Mouse (Mus musculus) frontal cortex, adult (tissue): ENCODE data around the gene Gm9970.
"Not testable (repeated sequence)": the region's sequence is repeated elsewhere in the genome, so short reads cannot be mapped to it uniquely, and the experiment has no call there.

ENCODE experiments used
- ATAC-seq: cut with Nextera tagmentation; 2 replicates; pipeline ENCODE4 v1.9.2; 2017; ENCODE audit warnings: mild to moderate bottlenecking, moderate library complexity, mixed read lengths; ENCODE audit not compliant: low TSS enrichment

Gene Gm9970

DNA sequence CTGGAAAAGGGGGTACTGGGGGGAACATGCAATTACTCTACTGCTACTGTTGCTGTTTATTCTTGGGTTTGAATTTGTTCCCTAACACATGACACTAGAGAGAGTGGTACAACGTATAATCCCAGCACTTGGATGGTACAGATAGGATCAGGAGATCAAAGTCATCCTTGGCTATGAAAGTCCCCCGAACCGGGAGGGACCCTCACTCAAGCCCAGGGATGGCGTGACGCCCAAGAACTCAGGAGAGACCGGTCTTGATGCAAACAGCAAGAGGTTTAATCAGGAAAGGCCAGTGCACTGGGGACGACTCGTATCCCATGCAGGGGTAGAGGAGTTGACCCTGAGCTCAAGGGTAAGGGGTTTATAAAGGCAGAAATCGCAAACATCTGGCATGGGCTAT lies 18.3 kb downstream of the Gm9970 start:
- no peak for ATAC-seq

DNA sequence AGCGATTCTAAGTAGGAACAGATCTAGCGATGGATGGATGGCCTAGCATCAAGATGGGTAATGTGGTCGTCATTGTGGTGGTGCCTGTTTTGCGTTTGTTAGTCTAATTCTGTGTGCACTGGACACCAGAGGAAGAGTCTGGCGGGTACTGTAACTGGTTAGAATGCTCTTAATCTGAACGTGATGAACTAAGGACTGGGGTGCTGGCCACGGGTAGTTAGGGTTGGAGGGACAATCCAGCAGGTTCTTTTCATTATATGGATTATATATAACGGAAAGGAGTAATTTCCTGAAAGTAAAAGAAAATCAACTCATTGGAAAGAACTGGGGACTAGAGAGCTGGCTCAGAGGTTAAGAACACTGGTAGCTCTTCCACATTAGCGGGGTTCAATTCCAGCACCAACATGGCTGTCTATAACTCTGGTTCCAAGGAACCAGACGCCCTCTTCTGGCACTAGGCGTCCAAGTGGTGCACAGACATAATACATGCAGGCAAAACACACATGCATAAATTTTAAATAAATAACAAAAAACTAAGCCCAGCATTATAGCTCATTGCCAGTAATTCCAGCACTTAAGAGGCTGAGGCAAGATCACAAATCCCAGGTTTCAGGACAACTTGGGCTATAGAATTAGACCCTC lies 19.6 kb downstream of the Gm9970 start:
- peak; percentile 6; the same call in 1 of the 2 replicates for ATAC-seq

DNA sequence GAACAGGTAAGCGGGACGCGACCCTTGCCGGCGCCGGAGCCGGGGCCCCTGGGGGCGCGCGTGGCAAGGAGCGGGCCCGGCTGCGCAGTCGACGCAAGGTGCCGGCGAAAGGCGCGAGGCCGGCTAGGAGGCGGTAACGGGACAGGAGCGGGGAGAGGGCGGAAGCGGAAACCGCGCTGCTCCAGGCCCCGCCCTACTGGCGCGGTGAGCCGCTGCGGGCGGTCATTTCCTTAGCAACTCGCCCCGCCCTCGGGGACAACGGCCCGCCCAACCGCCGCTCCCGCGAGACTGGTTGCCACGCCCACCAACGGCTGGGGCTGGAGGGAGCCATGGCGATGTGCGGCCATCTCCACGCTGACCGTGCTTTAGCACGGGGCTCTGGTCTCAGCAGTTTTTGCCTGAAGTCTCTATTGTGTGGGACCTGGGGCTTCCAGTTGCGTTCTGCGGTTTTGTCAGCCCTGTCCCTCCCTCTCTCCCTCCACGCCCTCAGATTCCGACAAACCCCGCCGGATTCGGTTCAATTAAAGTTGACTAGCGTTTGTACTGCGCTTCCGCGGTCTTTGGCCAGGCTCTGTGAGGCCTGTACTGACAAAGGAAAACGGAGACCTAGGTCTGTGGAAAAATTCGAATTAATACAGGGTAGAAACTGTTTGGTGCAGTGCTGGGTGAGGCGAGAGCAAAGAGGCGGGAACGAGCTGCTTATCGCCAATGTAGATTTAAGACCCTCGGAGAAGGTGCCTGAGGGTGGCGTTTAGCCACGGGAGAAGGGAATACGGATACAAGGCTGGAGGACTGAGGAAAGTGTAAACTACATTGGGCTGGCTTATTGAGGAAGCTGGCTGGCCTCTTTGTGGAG lies 20.4 kb downstream of the Gm9970 start, which contains the start of gene Ppm1g:
Gene Ppm1g (minus strand): TSS at position 240 of the 856 bp plus-strand sequence.
- ATAC-seq, result peak; percentile 90

DNA sequence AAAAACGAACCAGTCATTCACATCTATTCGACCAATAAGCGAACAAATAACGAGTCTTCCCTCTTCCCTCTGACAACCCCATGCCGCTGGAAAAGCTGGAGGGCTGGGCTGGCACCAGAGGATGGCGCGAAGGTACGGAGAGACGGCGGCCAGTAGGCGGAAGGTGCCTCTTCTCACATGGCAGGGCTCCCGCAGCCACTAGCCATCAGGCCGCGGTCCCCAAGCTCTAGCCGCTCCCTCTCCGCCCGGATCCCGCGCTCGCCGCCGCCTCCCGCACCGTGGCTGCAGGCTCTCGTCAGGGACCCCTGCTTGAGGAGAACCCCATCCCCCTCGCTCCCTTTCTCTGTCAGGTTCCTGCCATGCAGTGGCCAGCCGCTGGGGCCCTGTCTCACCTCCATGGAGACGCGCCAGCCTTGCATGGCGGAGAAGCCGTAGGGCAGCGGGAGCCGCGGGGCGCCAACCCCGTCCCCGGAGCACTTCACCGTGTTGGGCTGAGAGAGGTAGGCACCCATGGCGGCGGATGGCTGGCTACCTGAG lies 21.1 kb downstream of the Gm9970 start:
- ATAC-seq, result peak; percentile 53

DNA sequence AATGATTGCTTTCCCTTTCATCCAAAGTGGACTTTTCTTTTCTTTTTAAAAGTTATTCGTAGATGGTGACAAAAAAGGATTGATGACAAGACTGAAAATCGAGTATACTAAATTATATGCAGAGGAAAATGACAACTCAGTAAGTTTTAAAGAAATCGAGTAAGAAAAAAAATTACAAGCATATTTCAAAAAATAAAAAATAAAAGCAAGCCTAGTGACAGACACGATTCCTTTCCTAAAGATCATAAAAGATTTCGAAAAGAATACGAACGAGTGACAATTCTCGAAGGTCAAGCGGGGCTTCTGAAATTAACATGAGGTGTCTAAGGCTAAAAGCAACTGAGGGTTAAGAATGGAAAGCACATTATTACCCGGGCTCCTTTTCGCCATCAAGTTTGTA lies 21.6 kb downstream of the Gm9970 start:
- no peak for ATAC-seq

DNA sequence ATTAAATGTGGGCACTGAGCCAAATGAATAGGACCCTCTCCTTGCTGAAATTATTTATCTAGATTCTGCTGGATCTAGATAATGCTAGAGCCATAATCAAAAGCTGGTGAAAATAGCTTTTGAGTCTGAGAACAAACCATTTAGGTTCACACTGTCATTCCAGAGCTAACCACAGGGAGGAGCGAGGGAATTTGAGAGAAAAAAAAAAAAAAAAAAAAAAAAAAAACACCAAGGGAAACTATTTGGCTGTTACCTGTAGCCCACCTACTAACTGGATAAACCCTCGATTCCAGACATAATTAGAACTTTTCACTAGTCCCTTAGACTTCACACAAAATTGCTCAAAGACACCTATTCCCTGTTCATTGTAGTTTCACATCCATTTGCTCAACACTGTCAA lies 22.0 kb downstream of the Gm9970 start:
- ATAC-seq, result no peak

DNA sequence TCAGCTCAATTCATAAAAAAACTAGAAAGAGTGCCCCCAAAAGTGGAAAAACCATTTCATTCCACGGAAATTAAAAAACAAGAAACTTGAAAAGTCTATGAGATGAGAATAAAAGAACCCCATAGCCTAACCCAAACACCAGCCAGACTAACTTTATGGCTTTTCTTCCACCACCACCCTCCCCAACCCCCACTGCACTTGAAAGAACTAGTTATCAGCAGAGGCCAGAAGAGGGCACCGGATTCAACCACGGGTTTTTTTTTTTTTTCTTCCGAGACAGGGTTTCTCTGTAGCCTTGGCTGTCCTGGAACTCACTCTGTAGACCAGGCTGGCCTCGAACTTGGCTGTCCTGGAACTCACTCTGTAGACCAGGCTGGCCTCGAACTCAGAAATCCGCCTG lies 22.7 kb downstream of the Gm9970 start:
- no peak for ATAC-seq

DNA sequence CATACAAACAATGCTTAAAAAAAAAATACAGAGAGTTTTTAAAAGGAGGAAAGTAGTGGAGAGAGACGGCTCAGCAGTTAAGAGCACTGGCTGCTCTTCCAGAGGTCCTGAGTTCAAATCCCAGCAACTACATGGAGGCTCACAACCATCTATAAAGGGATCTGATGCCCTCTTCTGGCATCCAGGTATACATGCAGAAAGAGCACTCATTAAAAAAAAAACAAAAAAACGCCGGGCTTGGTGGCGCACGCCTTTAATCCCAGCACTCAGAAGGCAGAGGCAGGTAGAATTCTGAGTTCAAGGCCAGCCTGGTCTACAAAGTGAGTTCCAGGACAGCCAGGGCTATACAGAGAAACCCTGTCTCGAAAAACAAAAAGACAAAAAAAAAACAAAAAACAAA lies 24.5 kb downstream of the Gm9970 start:
- not testable (repeated sequence) for ATAC-seq

DNA sequence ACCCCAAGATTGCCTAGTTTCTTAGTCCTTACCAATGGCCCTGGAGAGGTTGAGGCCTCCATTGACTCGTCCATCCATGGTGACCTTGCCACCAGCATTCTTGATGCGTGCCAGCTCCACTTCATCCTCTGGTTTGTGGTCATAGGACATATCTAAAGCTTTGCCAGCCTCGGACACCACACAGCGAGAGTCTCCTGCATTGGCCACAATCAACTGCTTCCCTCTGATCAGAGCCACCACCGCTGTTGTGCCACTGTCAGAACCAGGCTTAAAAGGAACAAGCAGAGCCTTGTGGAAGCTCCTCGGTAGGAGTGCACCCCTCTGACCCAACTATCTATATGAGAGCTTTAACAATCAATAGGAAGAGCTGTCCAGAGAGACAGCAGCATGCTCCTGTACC lies 36.6 kb downstream of the Gm9970 start:
- ATAC-seq, result no peak

DNA sequence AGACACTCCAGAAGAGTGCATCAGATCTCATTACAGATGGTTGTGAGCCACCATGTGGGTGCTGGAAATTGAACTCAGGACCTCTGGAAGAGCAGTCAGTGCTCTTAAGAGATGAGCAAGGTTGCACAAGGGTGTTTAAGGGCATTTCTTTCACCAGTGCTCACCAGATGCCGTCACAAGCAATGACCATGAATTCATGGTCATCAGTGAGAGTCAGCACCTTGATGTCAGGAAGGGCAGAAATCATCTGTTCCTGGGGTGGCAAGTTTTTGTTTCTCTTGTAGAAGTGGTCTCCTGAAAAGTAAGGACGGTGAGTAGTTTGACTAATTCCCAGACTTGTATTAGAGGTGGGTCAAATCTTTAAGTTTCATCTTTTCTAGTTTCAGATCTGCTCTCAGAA lies 37.2 kb downstream of the Gm9970 start:
- no peak for ATAC-seq

DNA sequence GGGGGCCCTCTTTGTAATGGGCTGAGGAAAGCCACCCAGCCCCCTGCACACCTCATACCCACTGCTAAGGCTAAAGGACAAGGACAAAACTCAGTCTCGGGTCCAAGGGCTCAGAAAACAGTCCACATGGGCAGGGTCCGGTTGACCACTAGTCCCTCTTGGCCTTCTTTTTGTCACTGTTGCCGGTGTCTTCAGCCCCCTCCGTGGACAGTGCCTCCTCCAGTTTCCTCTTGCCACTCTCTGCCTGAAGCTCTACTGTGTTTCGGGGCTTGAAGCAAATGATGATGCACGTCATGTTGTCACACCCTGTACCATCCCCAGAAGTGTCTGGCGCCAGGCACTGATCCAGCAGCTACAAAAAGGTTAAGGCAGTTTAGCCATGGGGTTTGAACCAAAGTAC lies 38.1 kb downstream of the Gm9970 start:
- no peak for ATAC-seq

DNA sequence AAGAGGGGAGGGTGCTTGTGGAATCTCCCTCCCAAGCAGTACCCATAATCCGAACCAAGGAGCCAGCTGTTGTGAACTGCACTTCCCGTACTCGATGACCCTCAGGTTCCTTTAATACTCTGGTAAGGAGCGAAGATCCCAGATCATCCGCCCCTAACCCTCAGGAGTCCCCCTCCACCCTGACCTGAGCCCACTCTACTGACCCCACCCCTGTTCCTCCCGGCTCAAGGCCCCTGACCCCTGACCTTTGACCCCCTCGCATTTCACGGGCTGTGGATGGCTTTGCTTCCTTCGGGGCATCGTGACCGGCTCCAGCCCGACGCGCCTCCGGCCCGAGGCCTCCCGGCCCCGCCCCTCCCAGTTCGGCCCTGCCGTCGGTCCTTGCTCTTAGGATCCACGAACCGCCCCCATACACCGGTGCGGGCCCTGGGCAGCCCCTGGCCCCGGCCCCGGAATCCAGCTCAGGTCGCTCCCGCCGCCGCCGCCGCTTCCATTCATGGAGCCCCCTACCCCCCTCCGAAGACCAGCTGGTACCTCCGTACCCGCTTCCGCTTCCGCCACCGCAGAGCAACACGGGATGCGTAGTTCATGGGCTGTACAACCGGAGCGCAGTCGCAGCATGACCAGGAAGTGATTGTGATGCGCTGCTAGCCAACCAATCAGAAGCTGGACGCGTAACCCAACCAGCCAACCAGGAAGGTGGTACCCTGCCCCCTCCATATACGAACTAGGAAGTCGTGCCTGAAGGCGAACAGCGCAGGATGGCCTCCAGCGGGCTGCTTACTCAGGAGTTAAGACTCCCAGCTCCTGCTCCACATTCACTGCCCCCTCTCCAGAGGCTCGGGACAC lies 39.1 kb downstream of the Gm9970 start, which contains the start of gene Zfp513:
Gene Zfp513 (minus strand): TSS at position 562 of the 849 bp plus-strand sequence.
- peak; percentile 95 for ATAC-seq

DNA sequence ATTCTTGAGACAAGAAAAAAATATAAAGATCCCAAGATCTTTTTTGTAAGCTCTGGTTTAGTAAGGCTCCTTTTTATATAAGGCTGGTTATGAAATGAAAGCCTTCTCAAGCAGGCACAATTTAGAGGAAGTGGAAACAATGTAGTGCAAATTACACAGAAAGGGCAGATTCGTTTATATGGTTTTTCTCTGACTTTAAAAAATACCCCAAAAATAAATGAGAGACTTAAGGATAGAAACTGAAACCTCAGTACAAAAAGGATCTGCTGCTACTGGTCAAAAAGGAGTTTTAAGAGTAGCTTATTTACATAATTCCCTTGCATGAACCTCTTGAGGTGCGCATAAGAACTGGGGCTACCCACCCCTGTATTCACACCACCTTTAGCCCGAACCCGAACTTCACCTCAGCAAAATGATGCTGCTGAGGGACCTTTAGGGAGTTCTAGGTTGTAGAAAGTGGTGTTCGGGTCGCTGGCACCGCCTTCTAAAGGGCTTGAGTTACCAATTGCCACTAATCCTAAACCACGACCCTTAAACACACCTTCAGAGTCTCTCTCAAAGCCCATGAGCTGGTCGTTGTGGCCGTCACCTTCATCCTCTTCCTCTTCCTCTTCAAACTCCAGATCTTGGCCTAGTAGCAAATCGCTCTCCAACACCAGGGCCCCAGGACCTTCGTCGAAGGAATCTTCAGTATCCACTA lies 39.8 kb downstream of the Gm9970 start:
- ATAC-seq, result no peak

DNA sequence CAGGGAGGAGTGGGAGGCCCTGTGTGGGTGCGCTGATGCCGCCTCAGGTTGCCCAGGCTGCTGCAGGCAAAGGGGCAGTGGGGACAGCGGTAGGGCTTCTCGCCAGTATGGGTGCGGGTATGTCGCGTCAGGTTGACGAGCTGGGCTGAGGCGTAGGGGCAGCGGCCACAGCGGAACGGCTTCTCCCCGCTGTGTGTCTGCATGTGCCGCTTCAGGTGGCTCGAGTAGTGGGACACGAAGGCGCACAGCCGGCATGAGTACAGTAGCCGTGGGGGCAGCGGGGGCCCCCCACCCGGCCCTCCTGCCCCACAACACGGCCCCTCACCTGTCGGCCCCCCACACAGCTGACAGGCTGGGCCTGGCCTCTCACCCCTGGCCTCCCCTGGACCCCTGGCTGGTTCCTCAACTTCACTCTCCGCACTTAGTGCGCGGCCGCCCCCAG lies 40.7 kb downstream of the Gm9970 start:
- ATAC-seq, result no peak

DNA sequence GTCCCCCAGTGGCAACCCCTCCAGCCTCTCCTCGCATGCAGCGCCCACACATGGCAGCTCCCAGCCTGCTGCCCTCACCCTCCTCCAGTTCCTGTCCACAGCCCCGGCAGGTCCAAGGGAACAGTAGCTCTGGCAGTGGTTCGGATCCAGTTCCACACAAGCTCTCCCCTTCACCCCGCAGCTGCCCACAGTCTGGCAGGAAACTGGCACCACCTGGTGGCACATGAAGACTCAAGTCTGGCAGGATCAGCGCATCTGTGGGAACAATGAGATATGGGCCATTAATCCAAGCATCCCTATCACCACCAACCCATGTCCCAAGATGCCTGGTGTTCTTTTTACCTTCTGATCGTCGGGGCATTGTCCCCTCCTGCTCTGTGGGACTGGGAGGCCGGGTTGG lies 41.1 kb downstream of the Gm9970 start:
- no peak for ATAC-seq

DNA sequence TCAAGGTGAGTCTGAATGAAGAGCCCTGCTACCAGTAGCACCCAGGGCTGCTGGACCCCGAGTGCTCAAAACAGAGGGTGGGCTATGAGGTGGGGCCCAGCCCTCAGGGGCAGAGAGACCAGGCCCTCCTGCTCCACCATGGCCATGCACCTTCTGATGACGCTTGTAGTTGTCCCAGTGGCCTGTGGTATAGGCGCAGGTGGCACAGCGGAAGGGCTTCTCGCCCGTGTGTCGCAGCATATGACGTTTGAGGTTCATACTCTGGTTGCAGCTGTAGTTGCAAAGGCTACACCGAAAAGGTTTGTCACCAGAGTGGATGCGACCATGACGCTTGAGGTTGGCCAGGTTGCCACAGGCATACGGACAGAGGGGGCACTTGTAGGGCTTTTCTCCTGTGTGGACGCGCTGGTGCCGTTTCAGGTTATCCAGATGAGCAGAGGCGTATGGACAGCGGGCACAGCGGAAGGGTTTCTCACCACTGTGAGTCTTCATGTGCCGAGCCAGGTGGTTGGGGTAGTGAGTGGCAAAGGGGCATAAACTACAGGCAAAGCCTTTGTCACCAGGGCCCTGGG lies 41.6 kb downstream of the Gm9970 start:
- no peak for ATAC-seq

DNA sequence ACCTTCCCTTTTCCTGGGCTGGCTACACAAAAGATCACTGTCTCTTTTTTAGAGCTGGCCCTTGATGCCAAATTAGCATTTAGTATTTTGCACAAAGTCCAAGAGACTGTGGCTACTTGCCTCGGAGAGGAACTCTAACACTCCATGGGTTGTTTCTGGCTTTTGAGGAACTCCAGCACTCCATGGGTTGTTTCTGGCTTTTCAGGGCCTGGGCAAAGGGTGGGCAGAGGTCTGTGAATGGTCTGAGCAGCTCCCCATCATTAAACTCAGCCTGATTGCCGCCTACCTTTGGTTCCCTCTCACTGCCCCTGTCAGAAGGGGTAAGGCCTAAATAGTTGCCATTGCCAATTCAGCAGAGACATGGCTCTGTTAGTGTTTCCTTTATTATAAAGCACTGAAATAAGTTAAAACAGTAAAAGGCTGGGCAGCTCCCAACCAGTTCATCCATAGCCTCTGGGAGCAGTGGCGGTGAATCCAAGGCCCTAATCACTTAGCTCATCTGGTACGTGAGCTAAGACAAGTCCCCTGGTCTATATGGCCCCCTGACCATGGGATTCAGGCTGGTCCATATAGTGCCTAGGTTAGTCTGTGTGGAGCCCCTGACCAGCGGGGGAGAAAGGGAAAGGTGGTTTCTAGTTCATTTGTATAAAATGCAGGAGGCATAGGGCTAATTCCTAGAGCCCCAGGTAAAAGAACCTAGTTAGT lies 42.3 kb downstream of the Gm9970 start:
- ATAC-seq, result no peak

DNA sequence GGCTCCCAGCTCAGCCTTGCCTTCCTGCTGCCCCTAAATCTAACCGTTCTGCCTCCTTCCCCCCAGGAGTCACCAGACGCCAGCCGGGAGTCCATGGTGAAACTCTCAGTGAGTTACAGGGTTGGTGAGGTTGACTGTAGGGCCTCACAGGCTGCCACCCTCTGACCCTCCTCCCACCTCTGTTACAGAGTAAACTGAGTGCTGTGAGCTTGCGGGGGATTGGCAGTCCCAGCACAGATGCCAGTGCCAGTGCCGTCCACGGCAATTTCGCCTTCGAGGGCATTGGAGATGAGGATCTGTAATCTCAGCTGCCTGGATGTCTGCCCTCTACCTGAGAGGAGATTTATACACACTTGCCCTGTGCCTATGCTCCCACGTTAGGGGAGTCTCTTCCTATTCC lies 42.9 kb downstream of the Gm9970 start:
- no peak for ATAC-seq

DNA sequence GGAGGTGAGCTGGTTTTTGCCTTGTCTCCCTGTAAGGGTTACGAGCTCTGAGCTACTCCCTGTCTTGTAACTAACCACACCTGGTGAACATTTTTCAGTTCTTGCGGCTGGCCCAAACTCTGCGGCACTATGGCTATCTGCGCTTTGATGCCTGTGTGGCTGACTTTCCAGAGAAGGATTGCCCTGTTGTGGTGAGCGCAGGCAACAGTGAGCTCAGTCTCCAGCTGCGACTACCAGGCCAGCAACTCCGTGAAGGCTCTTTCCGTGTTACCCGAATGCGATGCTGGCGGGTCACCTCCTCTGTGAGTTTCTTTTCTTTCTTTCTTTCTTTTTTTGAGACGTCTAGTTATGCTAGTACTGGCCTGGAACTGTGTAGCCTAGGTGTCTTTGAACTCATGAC lies 44.0 kb downstream of the Gm9970 start:
- no peak for ATAC-seq

DNA sequence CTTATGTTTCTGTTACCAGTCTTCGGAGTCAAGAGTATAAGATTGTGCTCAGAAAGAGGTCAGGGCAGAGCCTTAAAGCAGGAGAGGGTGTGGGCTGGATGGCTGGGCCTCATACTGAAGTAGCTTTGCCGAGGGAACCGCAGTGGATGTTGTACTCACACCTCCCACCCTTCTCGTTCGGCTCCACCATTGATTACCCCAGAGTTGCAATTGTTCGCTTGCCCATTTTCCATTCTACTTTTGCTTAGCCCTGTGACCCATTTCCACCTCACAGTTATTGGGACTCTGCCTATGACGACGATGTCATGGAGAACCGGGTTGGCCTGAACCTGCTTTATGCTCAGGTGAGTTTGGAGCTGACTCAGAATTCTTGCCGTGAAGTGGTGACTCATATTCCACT lies 44.8 kb downstream of the Gm9970 start:
- ATAC-seq, result no peak
